Mouse (Mus musculus): ENCODE data around the gene Itga3. TPM values are rescaled to one million over a fixed set of nuclear protein-coding genes. Genes with fewer than 3 reads are reported as not detected.

Gene Itga3
- total RNA-seq, 4 experiments from 2014 or later: 40.8 to 74.6 (median 49.9) TPM

- DNase-seq: no peak
Measured at GRCm38 (mm10) chr11:95096608-95097373, 20.2 kb upstream of the Itga3 start.

- DNase-seq: peak; percentile 58
Measured at GRCm38 (mm10) chr11:95095596-95095995, 19.0 kb upstream of the Itga3 start.

GRCm38 (mm10) chr11:95093077-95093476 lies 16.5 kb upstream of the Itga3 start:
- no peak for DNase-seq

- DNase-seq: peak; percentile 62
Measured at GRCm38 (mm10) chr11:95088857-95089779, 12.5 kb upstream of the Itga3 start.

- DNase-seq: no peak
Measured at GRCm38 (mm10) chr11:95088286-95088685, 11.7 kb upstream of the Itga3 start.

- no peak for DNase-seq
Measured at GRCm38 (mm10) chr11:95087301-95088228, 11.0 kb upstream of the Itga3 start.

- DNase-seq: no peak
Measured at GRCm38 (mm10) chr11:95086229-95086628, 9.6 kb upstream of the Itga3 start.

GRCm38 (mm10) chr11:95085710-95086109 lies 9.1 kb upstream of the Itga3 start:
- DNase-seq: no peak

GRCm38 (mm10) chr11:95084811-95085382 lies 8.3 kb upstream of the Itga3 start:
- DNase-seq: no peak

GRCm38 (mm10) chr11:95084175-95084574 lies 7.6 kb upstream of the Itga3 start:
- no peak for DNase-seq

GRCm38 (mm10) chr11:95082896-95083295 lies 6.3 kb upstream of the Itga3 start:
- no peak for DNase-seq

- no peak for DNase-seq
Measured at GRCm38 (mm10) chr11:95080783-95081182, 4.2 kb upstream of the Itga3 start.

GRCm38 (mm10) chr11:95079256-95079875 lies 2.8 kb upstream of the Itga3 start:
- DNase-seq: peak; percentile 73

GRCm38 (mm10) chr11:95077956-95078355 lies 1.4 kb upstream of the Itga3 start:
- DNase-seq: no peak

GRCm38 (mm10) chr11:95076041-95076535 lies 513 bp downstream of the Itga3 start:
- peak; percentile 58 for DNase-seq

GRCm38 (mm10) chr11:95075197-95076040 lies 1.2 kb downstream of the Itga3 start:
- no peak for DNase-seq

- DNase-seq: no peak
Measured at GRCm38 (mm10) chr11:95074694-95075093, 1.9 kb downstream of the Itga3 start.

GRCm38 (mm10) chr11:95073835-95074234 lies 2.8 kb downstream of the Itga3 start:
- DNase-seq: no peak

GRCm38 (mm10) chr11:95072804-95073203 lies 3.8 kb downstream of the Itga3 start:
- no peak for DNase-seq

GRCm38 (mm10) chr11:95072136-95072535 lies 4.5 kb downstream of the Itga3 start:
- DNase-seq: no peak

Measured in adrenal gland, adult 8-10 months (tissue).